Mouse (Mus musculus) bone marrow, adult 2 months (tissue): ENCODE measurements at regions not wholly inside any gene's neighbourhood (a gene's known extent, or its start where the extent isn't known, plus 50 kb on each side); places are given as distances from the start of the nearest gene placed in this dataset.

Source experiments
- CTCF ChIP-seq: fragments of 200-500 bp; IDR thresholded peaks from 2 replicates; pipeline ENCODE4 v1.5.1; 2011; ENCODE audit warnings: low read length, control low read depth; ENCODE audit not compliant: control insufficient read depth, insufficient read depth
- POLR2A ChIP-seq: fragments of 200-500 bp; IDR thresholded peaks from 2 replicates; pipeline ENCODE4 v1.6.1; 2011; ENCODE audit warnings: low read depth, mild to moderate bottlenecking, control low read depth, low read length, borderline replicate concordance; ENCODE audit not compliant: control insufficient read depth

GRCm38 (mm10) chr7:73186501-73186900 lies 188.8 kb upstream of the Rgma start:
- no peak for TF ChIP-seq CTCF
- no peak for TF ChIP-seq POLR2A
